Mouse (Mus musculus) forebrain, embryonic 14.5 days (tissue): ENCODE measurements around the gene Mpnd. TPM values are rescaled to one million over a fixed set of nuclear protein-coding genes. Genes with fewer than 3 reads are reported as not detected.

Experiments
- ATAC-seq: fragments of 200-750 bp; cut with Nextera tagmentation; 2 replicates; pipeline ENCODE4 v1.8.0; 2017; ENCODE audit warnings: mild to moderate bottlenecking, moderate library complexity
- DNase-seq: peaks from one replicate; pipeline ENCODE4 v3.0.0-alpha.2; 2015; ENCODE audit warnings: low spot score
- H3K27ac ChIP-seq: fragments of 300-500 bp; sonication (generic); 2 replicates; pipeline ENCODE4 v1.5.1; 2014; ENCODE audit warnings: low read depth, mild to moderate bottlenecking, control low read depth, low read length, moderate library complexity
- H3K27me3 ChIP-seq: fragments of 300-500 bp; sonication (generic); replicated peaks from 2 replicates; pipeline ENCODE4 v1.6.1; 2014; ENCODE audit warnings: low read length, control low read depth, mixed read lengths; ENCODE audit not compliant: control insufficient read depth, insufficient read depth
- H3K36me3 ChIP-seq: fragments of 300-500 bp; sonication (generic); 2 replicates; pipeline ENCODE4 v1.6.1; 2014; ENCODE audit warnings: low read length, control low read depth; ENCODE audit not compliant: control insufficient read depth, insufficient read depth
- H3K4me1 ChIP-seq: fragments of 300-500 bp; sonication (generic); 2 replicates; pipeline ENCODE4 v1.6.1; 2014; ENCODE audit warnings: antibody characterized with exemption, low read length, control low read depth; ENCODE audit not compliant: control insufficient read depth, insufficient read depth
- H3K4me2 ChIP-seq: fragments of 300-500 bp; sonication (generic); 2 replicates; pipeline ENCODE4 v1.6.1; 2014; ENCODE audit warnings: mild to moderate bottlenecking, control low read depth, low read length
- H3K4me3 ChIP-seq: fragments of 300-500 bp; sonication (generic); 2 replicates; pipeline ENCODE4 v1.5.1; 2014; ENCODE audit warnings: low read depth, low read length, control low read depth
- H3K9ac ChIP-seq: fragments of 300-500 bp; sonication (generic); 2 replicates; pipeline ENCODE4 v1.6.1; 2014; ENCODE audit warnings: mild to moderate bottlenecking, low read length, control low read depth, moderate library complexity
- H3K9me3 ChIP-seq: fragments of 300-500 bp; sonication (generic); replicated peaks from 2 replicates; pipeline ENCODE4 v1.6.1; 2016; ENCODE audit warnings: low read length, control low read depth, mixed read lengths; ENCODE audit not compliant: control insufficient read depth
- WGBS: fragments of 180-500 bp; shearing (Covaris S2); extraction: QIAGEN DNeasy Blood & Tissue Kit; methylation state at CpG from one replicate; pipeline ENCODE4 v1.1.7; 2014; 5-methylcytosine and 5-hydroxymethylcytosine counted together
- polyA plus RNA-seq: library from polyadenylated mRNA; unstranded; fragments of >200 nt; fragmentation: Nextera tagmentation; extraction: Ambion mirVana; gene quantifications from 2 replicates; pipeline ENCODE4 v1.2.1, GENCODE M21; 2014

Gene Mpnd
- polyA plus RNA-seq, 1 experiment from 2014 or later: 170 TPM

- no peak for DNase-seq
- no peak overlapping the region for H3K27ac ChIP-seq
These were observed 34.1 kb upstream of the Mpnd start for GRCm38 (mm10) chr17:55971453-55971852.

GRCm38 (mm10) chr17:55976255-55976862, 29.2 kb upstream of the Mpnd start:
- 19% methylated on average over 13 of the region's 13 CpGs for WGBS
- H3K27me3 ChIP-seq: no peaks in the 10 kb centered on the region
- no peaks in the 10 kb centered on the region for H3K9me3 ChIP-seq
- peaks cover 4% of the 10 kb centered on the region; the same call in 1 of the 2 replicates for H3K4me1 ChIP-seq
- H3K27ac ChIP-seq: peak overlapping the region; percentile 52; the same call in 1 of the 2 replicates
- H3K9ac ChIP-seq: peak overlapping the region; percentile 25; the same call in 1 of the 2 replicates
- no peak overlapping the region for H3K4me2 ChIP-seq
- peak; percentile 69 for ATAC-seq
- DNase-seq: peak; percentile 81
- H3K4me3 ChIP-seq: no peak overlapping the region
- peaks cover 22% of the 10 kb centered on the region for H3K36me3 ChIP-seq

More at GRCm38 (mm10) chr17:55971453-55971852, 34.1 kb upstream of the Mpnd start:
- WGBS: 24% methylated on average over 22 of the region's 22 CpGs
- peak overlapping the region; percentile 81 for H3K9ac ChIP-seq
- H3K4me3 ChIP-seq: peak overlapping the region; percentile 58
- H3K4me2 ChIP-seq: peak overlapping the region; percentile 68
- no peaks in the 10 kb centered on the region for H3K9me3 ChIP-seq
- no peaks in the 10 kb centered on the region for H3K27me3 ChIP-seq
- peaks cover 4% of the 10 kb centered on the region for H3K4me1 ChIP-seq
- no peak for ATAC-seq
- peaks cover 38% of the 10 kb centered on the region for H3K36me3 ChIP-seq

- Histone ChIP-seq H3K27ac (no peak overlapping the region), H3K27me3 (no peaks in the 10 kb centered on the region), H3K36me3 (peaks cover 22% of the 10 kb centered on the region), H3K4me1 (no peaks in the 10 kb centered on the region), H3K4me3 (no peak overlapping the region), H3K9ac (no peak overlapping the region), H3K4me2 (no peak overlapping the region), H3K9me3 (no peaks in the 10 kb centered on the region)
- DNase-seq (no peak), ATAC-seq (no peak)
- WGBS: 74% methylated on average over 3 of the region's 3 CpGs
These were observed 28.2 kb upstream of the Mpnd start for GRCm38 (mm10) chr17:55977301-55977700.

- H3K36me3 ChIP-seq: peaks cover 20% of the 10 kb centered on the region
- peak within 1 kb of the TSS; percentile 83 for H3K4me2 ChIP-seq
- peak within 1 kb of the TSS; percentile 84 for H3K9ac ChIP-seq
- H3K9me3 ChIP-seq: no peaks in the 10 kb centered on the region
- DNase-seq (peak; percentile 93), ATAC-seq (peak; percentile 87)
- 9% methylated on average over 33 of the region's 35 CpGs for WGBS
- H3K27me3 ChIP-seq: no peaks in the 10 kb centered on the region
- peak within 1 kb of the TSS; percentile 56; the same call in 1 of the 2 replicates for H3K27ac ChIP-seq
- H3K4me1 ChIP-seq: peaks cover 4% of the 10 kb centered on the region
- H3K4me3 ChIP-seq: peak within 1 kb of the TSS; percentile 72
These were observed 19.2 kb upstream of the Mpnd start, which contains the start of gene Fsd1 for GRCm38 (mm10) chr17:55986030-55986961. Gene Fsd1 (plus strand): TSS chr17:55986509.

GRCm38 (mm10) chr17:55990278-55990898, 15.1 kb upstream of the Mpnd start:
- H3K4me2 ChIP-seq: no peak overlapping the region
- H3K4me3 ChIP-seq: no peak overlapping the region
- H3K27ac ChIP-seq: no peak overlapping the region
- H3K4me1 ChIP-seq: peaks cover 9% of the 10 kb centered on the region
- H3K27me3 ChIP-seq: no peaks in the 10 kb centered on the region
- H3K9me3 ChIP-seq: no peaks in the 10 kb centered on the region
- H3K9ac ChIP-seq: no peak overlapping the region
- DNase-seq (no peak), ATAC-seq (no peak)
- peaks cover 50% of the 10 kb centered on the region for H3K36me3 ChIP-seq
- 91% methylated on average over 8 of the region's 8 CpGs for WGBS

- DNase-seq: no peak
- H3K9ac ChIP-seq: no peak overlapping the region
- H3K27me3 ChIP-seq: peaks cover 8% of the 10 kb centered on the region
- ATAC-seq: no peak
- no peak overlapping the region for H3K4me3 ChIP-seq
- 87% methylated on average over 15 of the region's 15 CpGs for WGBS
- H3K36me3 ChIP-seq: peaks cover 47% of the 10 kb centered on the region
- no peak overlapping the region for H3K27ac ChIP-seq
- 0 out of 2 replicates have a peak, but pooled peaks cover 5% of the 10 kb centered on the region for H3K4me1 ChIP-seq
- no peak overlapping the region for H3K4me2 ChIP-seq
- no peaks in the 10 kb centered on the region for H3K9me3 ChIP-seq
These were observed 9.5 kb upstream of the Mpnd start for GRCm38 (mm10) chr17:55996007-55996406.

GRCm38 (mm10) chr17:55999794-56000499, 5.6 kb upstream of the Mpnd start:
- Histone ChIP-seq H3K4me2 (no peak overlapping the region), H3K9ac (no peak overlapping the region), H3K27ac (no peak overlapping the region), H3K36me3 (peaks cover 16% of the 10 kb centered on the region), H3K4me3 (no peak overlapping the region), H3K9me3 (no peaks in the 10 kb centered on the region), H3K4me1 (no peaks in the 10 kb centered on the region), H3K27me3 (peaks cover 8% of the 10 kb centered on the region)
- WGBS: 9% methylated on average over 30 of the region's 30 CpGs
- DNase-seq (no peak), ATAC-seq (0 out of 2 replicates have a peak, but pooled peaks have one; percentile 21)

GRCm38 (mm10) chr17:56003000-56003399, 2.5 kb upstream of the Mpnd start:
- H3K4me3 ChIP-seq: no peak overlapping the region
- peaks cover 12% of the 10 kb centered on the region for H3K27me3 ChIP-seq
- DNase-seq: no peak
- 88% methylated on average over 3 of the region's 3 CpGs for WGBS
- no peak overlapping the region for H3K4me2 ChIP-seq
- ATAC-seq: no peak
- no peaks in the 10 kb centered on the region for H3K9me3 ChIP-seq
- peaks cover 4% of the 10 kb centered on the region; the same call in 1 of the 2 replicates for H3K4me1 ChIP-seq
- no peak overlapping the region for H3K27ac ChIP-seq
- no peaks in the 10 kb centered on the region for H3K36me3 ChIP-seq
- no peak overlapping the region for H3K9ac ChIP-seq
